Mouse (Mus musculus) cerebellum, postnatal 14 days (tissue): Measurements from ENCODE around the gene Dnajc12.
"Not testable (repeated sequence)": the region's sequence is repeated elsewhere in the genome, so short reads cannot be mapped to it uniquely, and the experiment has no call there.

Experiments used
- DNase-seq, 2 experiments: peaks; one replicate each; pipeline ENCODE4 v3.0.0; 2021; ENCODE audit warnings: mixed read lengths in 2 of 2

Dnajc12 gene

GRCm38 (mm10) chr10:63432099-63432498, 49.9 kb downstream of the Dnajc12 start:
- DNase-seq = no peak

- DNase-seq = no peak
Measured at GRCm38 (mm10) chr10:63432887-63433286, 50.6 kb downstream of the Dnajc12 start.

DNA sequence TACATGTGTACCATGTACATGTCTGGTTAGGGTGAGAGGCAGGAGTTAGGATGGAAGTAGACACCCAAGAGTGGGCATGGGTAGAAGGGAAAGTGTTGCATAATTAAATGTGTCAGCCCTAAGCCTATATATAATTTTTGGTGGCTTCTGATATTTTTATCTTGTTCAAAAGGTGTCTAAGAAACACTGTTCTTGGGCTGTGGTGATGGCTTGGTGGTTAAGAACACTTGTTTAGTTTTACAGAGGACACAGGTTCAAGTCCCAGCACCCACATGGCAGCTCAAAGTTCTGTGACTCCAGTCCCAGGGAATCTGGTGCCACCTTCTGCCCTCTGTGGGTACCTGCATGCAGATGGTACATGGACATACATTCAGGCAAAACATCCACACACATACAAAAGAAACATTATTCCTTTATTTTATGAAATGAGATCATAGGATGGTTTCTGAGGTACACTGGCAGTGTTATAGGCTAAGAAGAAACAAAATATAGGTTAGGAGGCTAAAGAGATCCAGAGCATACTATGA, 56.6 kb downstream of the Dnajc12 start:
- DNase-seq = no peak

DNA sequence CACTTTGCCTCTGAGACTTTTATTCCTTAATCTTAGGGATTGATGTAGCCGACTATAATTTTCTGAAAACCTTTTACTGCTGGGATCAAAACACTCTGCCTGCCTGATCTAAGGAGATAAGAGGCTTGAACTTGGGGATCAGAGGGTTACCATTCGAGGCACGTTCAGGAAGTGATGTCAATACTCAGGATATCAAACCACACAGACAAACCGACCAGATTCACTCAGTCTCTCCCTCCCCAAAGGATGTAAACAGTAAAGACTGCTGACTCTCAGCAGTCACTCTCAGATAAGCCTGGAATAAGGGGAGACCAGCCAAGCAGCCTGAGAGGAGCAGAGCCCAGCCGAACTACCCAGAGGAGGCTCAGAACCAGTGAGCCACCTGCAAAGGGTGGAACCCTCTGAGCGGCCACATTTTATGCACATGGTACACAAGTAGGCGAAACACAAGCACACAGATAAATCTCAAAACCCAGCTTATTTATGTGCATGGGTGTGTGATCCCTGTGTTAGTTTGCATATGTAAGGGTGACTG, 57.5 kb downstream of the Dnajc12 start:
- DNase-seq = no peak

DNA sequence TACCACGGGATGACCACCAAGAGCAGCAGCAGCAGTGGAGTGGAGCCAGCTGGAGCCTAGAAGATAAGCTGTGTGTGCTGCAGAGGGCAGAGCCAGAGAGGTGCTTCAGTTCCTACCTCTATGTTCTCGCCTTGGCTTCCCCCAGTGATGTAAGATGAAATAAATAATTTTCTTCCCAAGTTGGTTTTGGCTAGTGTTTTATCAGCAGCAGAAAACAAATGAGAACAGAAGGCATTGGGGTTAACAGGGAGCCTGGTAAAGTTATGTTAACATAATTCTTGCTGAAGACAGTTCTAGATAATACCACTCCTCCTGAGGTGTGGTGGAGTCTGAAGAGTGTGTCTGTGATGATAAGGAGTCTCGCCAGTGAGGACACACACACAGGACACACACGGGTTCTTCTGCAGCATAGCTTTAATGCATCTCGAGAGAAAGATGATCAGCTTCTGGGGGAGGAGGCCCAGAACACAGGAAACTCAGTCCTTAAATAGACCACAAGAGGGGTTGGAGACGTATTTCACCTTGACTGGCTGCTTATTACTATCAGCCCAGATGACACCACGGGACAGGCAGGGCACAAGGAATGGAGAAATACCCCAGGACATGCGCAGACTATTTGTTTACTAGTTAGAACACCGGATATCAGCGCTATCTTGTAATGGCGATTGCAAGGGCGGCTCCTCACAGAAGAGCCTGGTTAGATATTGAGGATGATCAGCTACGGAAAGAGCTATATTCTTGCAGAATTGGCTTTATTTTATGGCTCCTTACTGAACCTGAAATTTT, 62.6 kb downstream of the Dnajc12 start:
- DNase-seq = not testable (repeated sequence)

GRCm38 (mm10) chr10:63453926-63454325, 71.7 kb downstream of the Dnajc12 start:
- no peak for DNase-seq

GRCm38 (mm10) chr10:63455110-63455878, 73.1 kb downstream of the Dnajc12 start:
- peak; percentile 45 to 55 for DNase-seq

- DNase-seq = no peak
Measured at GRCm38 (mm10) chr10:63457292-63458128, 75.3 kb downstream of the Dnajc12 start.
